Mouse (Mus musculus) midbrain, postnatal 0 days (tissue): Measurements from ENCODE around the gene Sdk2. TPM values are rescaled to one million over a fixed set of nuclear protein-coding genes. Genes with fewer than 3 reads are reported as not detected.

Experiments used
- ATAC-seq: fragments of 200-750 bp; cut with Nextera tagmentation; 2 replicates; pipeline ENCODE4 v1.8.0; 2017; ENCODE audit warnings: moderate number of reproducible peaks, mild to moderate bottlenecking, moderate TSS enrichment, moderate library complexity; ENCODE audit not compliant: low FRiP score
- DNase-seq: peaks from one replicate; pipeline ENCODE4 v3.0.0-alpha.2; 2015; ENCODE audit warnings: low spot score
- H3K27ac ChIP-seq: fragments of 300-500 bp; sonication (generic); 2 replicates; pipeline ENCODE4 v1.5.1; 2014; ENCODE audit warnings: low read depth, mild to moderate bottlenecking, low read length, mixed read lengths
- H3K27me3 ChIP-seq: fragments of 300-500 bp; sonication (generic); 2 replicates; pipeline ENCODE4 v1.6.1; 2014; ENCODE audit warnings: low read length, control low read depth, mixed read lengths; ENCODE audit not compliant: insufficient read depth
- H3K36me3 ChIP-seq: fragments of 300-500 bp; sonication (generic); 2 replicates; pipeline ENCODE4 v1.6.1; 2014; ENCODE audit warnings: low read length, control low read depth, mixed read lengths; ENCODE audit not compliant: insufficient read depth
- H3K4me1 ChIP-seq: fragments of 300-500 bp; sonication (generic); 2 replicates; pipeline ENCODE4 v1.6.1; 2014; ENCODE audit warnings: mild to moderate bottlenecking, control low read depth, antibody characterized with exemption, low read length, mixed read lengths; ENCODE audit not compliant: insufficient read depth
- H3K4me2 ChIP-seq: fragments of 300-500 bp; sonication (generic); 2 replicates; pipeline ENCODE4 v1.6.1; 2014; ENCODE audit warnings: low read depth, mild to moderate bottlenecking, low read length, mixed read lengths; ENCODE audit not compliant: poor library complexity, severe bottlenecking
- H3K4me3 ChIP-seq: fragments of 300-500 bp; sonication (generic); 2 replicates; pipeline ENCODE4 v1.5.1; 2014; ENCODE audit warnings: low read depth, mild to moderate bottlenecking, low read length, moderate library complexity
- H3K9ac ChIP-seq: fragments of 300-500 bp; sonication (generic); replicated peaks from 2 replicates; pipeline ENCODE4 v1.6.1; 2014; ENCODE audit warnings: mild to moderate bottlenecking, low read length, moderate library complexity, mixed read lengths; ENCODE audit not compliant: poor library complexity, severe bottlenecking
- H3K9me3 ChIP-seq: fragments of 300-500 bp; sonication (generic); 2 replicates; pipeline ENCODE4 v1.6.1; 2016; ENCODE audit warnings: low read length, control low read depth
- CTCF ChIP-seq: IDR thresholded peaks from 2 replicates; pipeline ENCODE4 v1.5.1; 2016; ENCODE audit warnings: antibody characterized with exemption, mild to moderate bottlenecking
- WGBS: fragments of 180-500 bp; shearing (Covaris S2); extraction: QIAGEN DNeasy Blood & Tissue Kit; methylation state at CpG from one replicate; pipeline ENCODE4 v1.1.7; 2014; 5-methylcytosine and 5-hydroxymethylcytosine counted together
- polyA plus RNA-seq: library from polyadenylated mRNA; unstranded; fragments of >200 nt; fragmentation: Nextera tagmentation; extraction: Ambion mirVana; gene quantifications from 2 replicates; pipeline ENCODE4 v1.2.1, GENCODE M21; 2015
- total RNA-seq: library from RNA; depleted of rRNA; stranded (reverse); fragments of >200 nt; gene quantifications from 2 replicates; pipeline ENCODE4 v1.2.3, GENCODE M21; 2014

Gene Sdk2
- total and polyA plus RNA-seq, 2 experiments from 2014 or later: 2.5 to 26.1 TPM

- H3K36me3 ChIP-seq: no peaks in the 10 kb centered on the region
- H3K4me2 ChIP-seq: no peak overlapping the region
- WGBS: 87% methylated on average over 3 of the region's 3 CpGs
- DNase-seq (no peak), ATAC-seq (no peak)
- no peaks in the 10 kb centered on the region for H3K27me3 ChIP-seq
- no peak overlapping the region for H3K27ac ChIP-seq
- H3K4me1 ChIP-seq: no peaks in the 10 kb centered on the region
- TF ChIP-seq CTCF: no peak
- peaks cover 4% of the 10 kb centered on the region; the same call in 1 of the 2 replicates for H3K9me3 ChIP-seq
- H3K4me3 ChIP-seq: no peak overlapping the region
- no peak overlapping the region for H3K9ac ChIP-seq
Observed at GRCm38 (mm10) chr11:113962751-113963150, 104.1 kb downstream of the Sdk2 start.

GRCm38 (mm10) chr11:113951616-113951988 is 115.2 kb downstream of the Sdk2 start:
- Histone ChIP-seq H3K27me3 (no peaks in the 10 kb centered on the region), H3K9me3 (no peaks in the 10 kb centered on the region), H3K4me1 (peaks cover 16% of the 10 kb centered on the region; the same call in 1 of the 2 replicates), H3K4me3 (no peak overlapping the region), H3K9ac (no peak overlapping the region), H3K36me3 (no peaks in the 10 kb centered on the region), H3K4me2 (no peak overlapping the region), H3K27ac (no peak overlapping the region)
- ATAC-seq (peak; percentile 56; the same call in 1 of the 2 replicates), DNase-seq (peak; percentile 69)
- no peak for TF ChIP-seq CTCF
- WGBS: 24% methylated on average over 15 of the region's 15 CpGs

- H3K4me1 ChIP-seq: peaks cover 16% of the 10 kb centered on the region; the same call in 1 of the 2 replicates
- no peak for TF ChIP-seq CTCF
- ATAC-seq (no peak), DNase-seq (peak; percentile 52)
- H3K27ac ChIP-seq: no peak overlapping the region
- H3K27me3 ChIP-seq: no peaks in the 10 kb centered on the region
- no peak overlapping the region for H3K4me2 ChIP-seq
- H3K9ac ChIP-seq: no peak overlapping the region
- WGBS: 34% methylated on average over 7 of the region's 7 CpGs
- no peaks in the 10 kb centered on the region for H3K9me3 ChIP-seq
- H3K4me3 ChIP-seq: no peak overlapping the region
- no peaks in the 10 kb centered on the region for H3K36me3 ChIP-seq
Observed at GRCm38 (mm10) chr11:113950904-113951615, 115.8 kb downstream of the Sdk2 start.

GRCm38 (mm10) chr11:113948676-113949075 is 118.2 kb downstream of the Sdk2 start:
- Histone ChIP-seq H3K27ac (no peak overlapping the region), H3K27me3 (no peaks in the 10 kb centered on the region), H3K9me3 (no peaks in the 10 kb centered on the region), H3K4me3 (no peak overlapping the region), H3K9ac (no peak overlapping the region), H3K36me3 (no peaks in the 10 kb centered on the region), H3K4me1 (peaks cover 16% of the 10 kb centered on the region; the same call in 1 of the 2 replicates), H3K4me2 (no peak overlapping the region)
- WGBS: 74% methylated on average over 8 of the region's 8 CpGs
- DNase-seq (no peak), ATAC-seq (no peak)
- no peak for TF ChIP-seq CTCF

GRCm38 (mm10) chr11:113942101-113942735 is 124.6 kb downstream of the Sdk2 start:
- H3K27me3 ChIP-seq: no peaks in the 10 kb centered on the region
- no peaks in the 10 kb centered on the region for H3K36me3 ChIP-seq
- DNase-seq (no peak), ATAC-seq (no peak)
- H3K9me3 ChIP-seq: no peaks in the 10 kb centered on the region
- no peak overlapping the region for H3K9ac ChIP-seq
- H3K27ac ChIP-seq: no peak overlapping the region
- no peak overlapping the region for H3K4me3 ChIP-seq
- no peak for TF ChIP-seq CTCF
- 31% methylated on average over 9 of the region's 9 CpGs for WGBS
- no peak overlapping the region for H3K4me2 ChIP-seq
- H3K4me1 ChIP-seq: 0 out of 2 replicates have a peak, but pooled peaks cover 6% of the 10 kb centered on the region

GRCm38 (mm10) chr11:113933678-113934077 is 133.2 kb downstream of the Sdk2 start:
- Histone ChIP-seq H3K9ac (no peak overlapping the region), H3K27ac (no peak overlapping the region), H3K36me3 (no peaks in the 10 kb centered on the region; the same call in 1 of the 2 replicates), H3K4me2 (no peak overlapping the region), H3K27me3 (no peaks in the 10 kb centered on the region), H3K4me3 (no peak overlapping the region), H3K4me1 (peaks cover 17% of the 10 kb centered on the region), H3K9me3 (no peaks in the 10 kb centered on the region)
- 50% methylated on average over 9 of the region's 9 CpGs for WGBS
- no peak for TF ChIP-seq CTCF
- ATAC-seq (no peak), DNase-seq (no peak)
